Mouse (Mus musculus) Patski (cell line): Measurements from ENCODE around the gene Grm1. TPM values are rescaled to one million over a fixed set of nuclear protein-coding genes. Genes with fewer than 3 reads are reported as not detected.

ENCODE experiments used
- ATAC-seq: fragments of 100-300 bp; one replicate; pipeline ENCODE4 v1.8.0; 2021
- CTCF ChIA-PET: fragments of 350-600 bp; sonication (Branson Sonifier 250); formaldehyde crosslinking; loops from one replicate; lab custom pipeline; 2022; ENCODE audit warnings: inconsistent platforms; lab: Charles Lee
- POLR2A ChIA-PET: fragments of 350-600 bp; sonication (Branson Sonifier 250); formaldehyde crosslinking; loops from one replicate; lab custom pipeline; 2022; ENCODE audit warnings: antibody characterized with exemption, inconsistent platforms; lab: Charles Lee
- DNase-seq: peaks from one replicate; pipeline ENCODE4 v3.0.0-alpha.2; 2011; ENCODE audit warnings: low read depth, low spot score
- H3K27me3 ChIP-seq: fragments of 371-371 bp; one replicate; pipeline ENCODE4 v1.5.1; 2021
- CTCF ChIP-seq: fragments of 100-300 bp; IDR thresholded peaks from one replicate; pipeline ENCODE4 v1.5.1; 2021
- in situ Hi-C: fragments of 300-500 bp; cut with MboI; formaldehyde crosslinking; loops from 3 replicates; pipeline ENCODE4 v1.11.1; 2018; ENCODE audit warnings: low pct_unique_long_range_greater_than_20kb, mixed read lengths
- polyA plus RNA-seq: library from polyadenylated mRNA; unstranded; gene quantifications from one replicate; pipeline ENCODE4 v1.2.3, GENCODE M21; 2021

The Grm1 gene
- polyA plus RNA-seq, 1 experiment from 2014 or later: not detected

GRCm38 (mm10) chr10:10831141-10831540, 251.0 kb downstream of the Grm1 start:
- ChIA-PET CTCF (no interaction called here), POLR2A (no interaction called here)
- ATAC-seq (no peak), DNase-seq (no peak)
- no peaks in the 10 kb centered on the region for H3K27me3 ChIP-seq
- in situ Hi-C loops: no loop called here
- no peak for TF ChIP-seq CTCF

GRCm38 (mm10) chr10:10827308-10827707, 254.8 kb downstream of the Grm1 start:
- ChIA-PET POLR2A (no interaction called here), CTCF (no interaction called here)
- peak; percentile 26 for ATAC-seq
- no peak for DNase-seq
- no peak for TF ChIP-seq CTCF
- H3K27me3 ChIP-seq: no peaks in the 10 kb centered on the region
- in situ Hi-C loops: no loop called here

- POLR2A ChIA-PET: no interaction called here
- no peak for TF ChIP-seq CTCF
- in situ Hi-C loops: no loop called here
- CTCF ChIA-PET: no interaction called here
- DNase-seq: no peak
- ATAC-seq: no peak
- H3K27me3 ChIP-seq: no peaks in the 10 kb centered on the region
These were observed 264.1 kb downstream of the Grm1 start for GRCm38 (mm10) chr10:10818061-10818460.

DNA sequence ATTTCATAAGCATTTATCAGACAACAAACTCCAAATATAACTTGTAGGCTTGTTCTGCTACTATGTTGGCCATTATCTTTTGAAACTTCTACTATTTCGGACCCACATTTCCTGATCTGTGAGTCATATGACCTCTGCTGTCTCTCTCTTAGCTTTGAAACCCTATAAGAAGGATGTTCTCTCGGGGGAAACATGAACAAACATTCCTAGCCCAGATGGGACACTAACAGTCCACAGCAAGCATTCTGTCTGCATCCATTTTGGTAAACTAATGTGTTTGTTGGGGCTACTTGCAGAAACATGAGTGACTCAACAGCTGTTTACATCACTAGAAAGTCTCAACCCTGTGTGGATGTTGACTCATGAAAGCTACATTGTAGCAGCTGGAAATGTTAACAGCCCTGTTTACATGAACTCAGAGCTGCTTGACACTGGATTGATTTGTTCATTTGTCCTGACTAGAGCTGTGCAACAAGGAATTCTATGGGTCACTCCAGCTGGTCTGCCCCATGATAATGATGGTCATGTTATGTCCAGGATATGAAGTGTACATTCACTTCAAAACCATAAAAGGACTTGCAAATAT, 267.4 kb downstream of the Grm1 start:
- no peak for ATAC-seq

DNA sequence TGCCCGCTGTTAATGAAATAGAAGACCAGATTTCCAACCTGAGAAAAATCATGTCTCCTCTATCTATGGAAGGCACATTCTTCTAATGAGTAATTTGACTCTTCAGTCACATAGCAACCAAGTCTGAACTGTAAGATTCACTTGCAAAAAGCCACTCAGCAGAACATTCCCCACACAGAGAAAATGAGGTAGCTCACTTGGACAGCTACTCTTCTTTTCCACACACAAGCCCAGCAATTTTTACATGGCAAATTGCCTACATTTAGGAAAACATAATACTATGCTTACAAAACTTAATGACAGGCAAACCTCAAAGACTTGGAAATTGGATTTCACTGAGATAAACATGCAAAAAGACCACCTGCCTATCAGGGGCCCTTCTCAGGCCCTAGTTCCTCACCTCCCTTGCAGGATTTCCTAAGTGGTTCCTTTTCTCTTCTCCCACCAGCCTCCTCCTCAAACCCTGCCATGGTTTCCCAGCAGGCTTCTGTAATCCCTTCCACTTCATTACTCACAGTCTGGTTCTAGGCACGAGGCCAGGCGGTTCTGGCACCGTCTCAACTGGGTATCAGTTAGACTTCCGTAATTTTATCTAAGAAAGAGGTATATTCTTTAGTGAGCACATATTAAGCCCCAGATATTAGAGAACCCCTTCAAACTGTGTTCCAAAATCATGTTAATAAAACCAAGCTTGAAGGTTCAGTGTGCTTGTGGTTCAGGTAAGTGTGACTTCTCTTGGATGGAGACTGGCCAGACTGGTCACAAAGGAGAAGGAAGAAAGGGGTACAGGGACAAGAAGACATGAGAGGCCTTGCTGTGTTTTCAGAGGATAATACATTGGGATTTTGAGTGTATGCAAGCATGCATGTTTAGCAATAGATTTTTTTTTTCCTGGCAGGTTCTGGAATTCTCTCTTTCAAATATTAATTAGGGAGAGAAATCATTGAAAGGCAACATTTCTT, 269.1 kb downstream of the Grm1 start:
- no peak for TF ChIP-seq CTCF
- ChIA-PET CTCF (no interaction called here), POLR2A (interaction anchor here (0.5 kb wide), 1 partner anchor 128 kb away, joined by 3 read pairs; no protein-coding TSS in a partner anchor)
- no peaks in the 10 kb centered on the region for H3K27me3 ChIP-seq
- ATAC-seq (peak; percentile 44), DNase-seq (peak; percentile 20)
- in situ Hi-C loops: no loop called here

More for the DNA sequence above, 267.4 kb downstream of the Grm1 start:
- no peak for TF ChIP-seq CTCF
- ChIA-PET POLR2A (interaction anchor here (0.5 kb wide), 1 partner anchor 1587 kb away, joined by 3 read pairs; no protein-coding TSS in a partner anchor), CTCF (interaction anchor here (1.1 kb wide), 1 partner anchor 11 kb away, joined by 4 read pairs; no protein-coding TSS in a partner anchor)
- in situ Hi-C loops: no loop called here
- H3K27me3 ChIP-seq: no peaks in the 10 kb centered on the region
- DNase-seq: no peak

- TF ChIP-seq CTCF: no peak
- DNase-seq: no peak
- ATAC-seq: no peak
- H3K27me3 ChIP-seq: no peaks in the 10 kb centered on the region
- ChIA-PET POLR2A (no interaction called here), CTCF (no interaction called here)
- in situ Hi-C loops: no loop called here
These were observed 272.4 kb downstream of the Grm1 start for GRCm38 (mm10) chr10:10809777-10810176.

GRCm38 (mm10) chr10:10795321-10795720, 286.8 kb downstream of the Grm1 start:
- in situ Hi-C loops: no loop called here
- CTCF ChIA-PET: no interaction called here
- no peak for ATAC-seq
- POLR2A ChIA-PET: no interaction called here
- no peak for DNase-seq
- no peaks in the 10 kb centered on the region for H3K27me3 ChIP-seq
- TF ChIP-seq CTCF: no peak

- ChIA-PET CTCF (no interaction called here), POLR2A (no interaction called here)
- ATAC-seq: no peak
- TF ChIP-seq CTCF: no peak
- DNase-seq: no peak
- in situ Hi-C loops: no loop called here
- H3K27me3 ChIP-seq: no peaks in the 10 kb centered on the region
These were observed 291.7 kb downstream of the Grm1 start for GRCm38 (mm10) chr10:10790458-10790857.

DNA sequence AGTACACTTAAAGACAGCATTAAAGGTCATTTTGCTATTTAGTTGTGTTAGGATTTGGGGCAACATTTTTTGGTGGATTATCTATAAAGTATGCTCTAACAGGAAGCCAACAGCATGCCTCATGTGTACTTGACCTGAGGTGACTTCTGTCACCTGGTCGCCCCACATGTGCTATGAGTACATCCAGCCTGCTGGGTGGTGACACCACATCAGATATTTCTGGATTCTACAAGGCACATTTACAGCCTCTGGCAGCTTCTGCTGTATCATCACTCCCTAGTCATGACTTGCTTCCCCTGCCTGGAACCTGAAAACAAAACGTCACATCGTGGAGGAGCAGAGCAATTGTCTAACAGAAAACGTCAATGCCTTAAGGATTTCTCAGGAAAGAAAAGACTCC, 292.2 kb downstream of the Grm1 start:
- no peaks in the 10 kb centered on the region for H3K27me3 ChIP-seq
- no peak for TF ChIP-seq CTCF
- DNase-seq (no peak), ATAC-seq (no peak)
- POLR2A ChIA-PET: no interaction called here
- in situ Hi-C loops: no loop called here
- CTCF ChIA-PET: no interaction called here

GRCm38 (mm10) chr10:10787906-10788416, 294.2 kb downstream of the Grm1 start:
- H3K27me3 ChIP-seq: no peaks in the 10 kb centered on the region
- ATAC-seq (no peak), DNase-seq (no peak)
- no peak for TF ChIP-seq CTCF
- in situ Hi-C loops: no loop called here
- POLR2A ChIA-PET: no interaction called here
- CTCF ChIA-PET: no interaction called here

GRCm38 (mm10) chr10:10785122-10785521, 297.0 kb downstream of the Grm1 start:
- ChIA-PET CTCF (no interaction called here), POLR2A (interaction anchor here (0.6 kb wide), 1 partner anchor 11 kb away, joined by 3 read pairs; no protein-coding TSS in a partner anchor)
- DNase-seq: no peak
- H3K27me3 ChIP-seq: no peaks in the 10 kb centered on the region
- no peak for TF ChIP-seq CTCF
- in situ Hi-C loops: no loop called here
- ATAC-seq: no peak
